Mouse (Mus musculus) ES-Bruce4 (cell line): Measurements from ENCODE around the gene Olfr606. TPM values are rescaled to one million over a fixed set of nuclear protein-coding genes. Genes with fewer than 3 reads are reported as not detected.

Source experiments
- H3K27ac ChIP-seq: 2 replicates; pipeline ENCODE4 v1.5.1; 2012; ENCODE audit warnings: low read length, inconsistent platforms; ENCODE audit not compliant: insufficient read depth
- H3K27me3 ChIP-seq: 2 replicates; pipeline ENCODE4 v1.6.1; 2012; ENCODE audit warnings: mild to moderate bottlenecking, low read length, inconsistent platforms; ENCODE audit not compliant: control insufficient read depth, poor library complexity, insufficient read depth, severe bottlenecking
- H3K36me3 ChIP-seq: 2 replicates; pipeline ENCODE4 v1.6.1; 2012; ENCODE audit warnings: inconsistent platforms, mild to moderate bottlenecking, low read length, moderate library complexity; ENCODE audit not compliant: control insufficient read depth, poor library complexity, insufficient read depth, severe bottlenecking
- H3K4me1 ChIP-seq: one replicate; pipeline ENCODE4 v1.8.1; 2011; ENCODE audit warnings: low read length; ENCODE audit not compliant: control insufficient read depth, insufficient read depth
- H3K4me3 ChIP-seq: 2 replicates; pipeline ENCODE4 v1.5.1; 2011; ENCODE audit warnings: low read depth, mild to moderate bottlenecking, low read length
- H3K9ac ChIP-seq: 2 replicates; pipeline ENCODE4 v1.6.1; 2012; ENCODE audit warnings: low read depth, mild to moderate bottlenecking, inconsistent platforms; ENCODE audit not compliant: poor library complexity, severe bottlenecking
- H3K9me3 ChIP-seq: replicated peaks from 2 replicates; pipeline ENCODE4 v1.6.1; 2012; ENCODE audit warnings: mild to moderate bottlenecking, low read length, inconsistent platforms; ENCODE audit not compliant: control insufficient read depth, poor library complexity, insufficient read depth, severe bottlenecking
- CTCF ChIP-seq: IDR thresholded peaks from one replicate; pipeline ENCODE4 v1.8.1; 2011; ENCODE audit warnings: low read depth, low read length
- EP300 ChIP-seq: IDR thresholded peaks from 2 replicates; pipeline ENCODE4 v1.6.1; 2011; ENCODE audit warnings: low read depth, low read length; ENCODE audit not compliant: insufficient read depth
- POLR2A ChIP-seq: IDR thresholded peaks from one replicate; pipeline ENCODE4 v1.8.1; 2011; ENCODE audit warnings: low read length; ENCODE audit not compliant: insufficient read depth
- polyA plus RNA-seq: library from polyadenylated mRNA; stranded (reverse); fragments of >200 nt; gene quantifications from 2 replicates; pipeline ENCODE4 v1.2.4, GENCODE M21; 2011; ENCODE audit warnings: low read depth; ENCODE audit not compliant: missing spikeins, insufficient read depth, insufficient read length

The Olfr606 gene
- polyA plus RNA-seq, 1 experiment: not detected

DNA sequence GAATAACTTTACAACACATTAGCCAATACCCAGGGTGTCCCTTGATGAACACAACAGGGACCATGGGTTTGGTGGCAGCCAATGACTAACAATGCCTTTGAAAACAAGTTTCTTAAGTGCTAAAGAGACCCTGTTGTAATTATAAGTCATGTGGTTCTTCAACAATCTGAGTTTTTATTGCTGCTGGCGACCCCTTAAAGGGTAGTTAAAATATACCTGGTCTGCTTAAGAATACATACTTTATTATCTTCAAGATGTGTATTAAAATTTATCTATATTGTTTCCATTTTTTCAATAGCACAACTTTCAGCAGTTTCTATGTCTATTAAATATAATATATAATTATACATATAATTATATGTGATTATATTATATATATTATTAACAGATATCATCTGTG is 49.1 kb downstream of the Olfr606 start, which contains the start of gene Olfr609:
TSS of gene Olfr609 (minus strand) at position 101 of the 400 bp plus-strand sequence.
- no peaks in the 10 kb centered on the region for H3K27me3 ChIP-seq
- no peaks in the 10 kb centered on the region for H3K36me3 ChIP-seq
- H3K4me1 ChIP-seq: no peaks in the 10 kb centered on the region
- H3K4me3 ChIP-seq: no peak within 1 kb of the TSS
- H3K9me3 ChIP-seq: no peaks in the 10 kb centered on the region
- TF ChIP-seq CTCF: no peak
- no peak for TF ChIP-seq POLR2A
- no peak for TF ChIP-seq EP300
- no peak within 1 kb of the TSS for H3K9ac ChIP-seq
- no peak within 1 kb of the TSS for H3K27ac ChIP-seq

Other genes starting within 250 kb of the Olfr606 start
- not detected in 2 replicates for gene Olfr593, start 237.2 kb upstream of the Olfr606 start, polyA plus RNA-seq
- not detected in 2 replicates for gene Olfr594, start 232.1 kb upstream of the Olfr606 start, polyA plus RNA-seq
- not detected in 2 replicates for gene Usp17ld, start 196.5 kb upstream of the Olfr606 start, polyA plus RNA-seq
- gene Olfr596, start 143.4 kb upstream of the Olfr606 start, polyA plus RNA-seq: not detected in 2 replicates
- gene Olfr597, start 132.7 kb upstream of the Olfr606 start, polyA plus RNA-seq: not detected in 2 replicates
- gene Olfr598, start 125.5 kb upstream of the Olfr606 start, polyA plus RNA-seq: not detected in 2 replicates
- not detected in 2 replicates for gene Olfr599, start 113.1 kb upstream of the Olfr606 start, polyA plus RNA-seq
- gene Olfr600, start 99.4 kb upstream of the Olfr606 start, polyA plus RNA-seq: not detected in 2 replicates
- gene Olfr601, start 86.4 kb upstream of the Olfr606 start, polyA plus RNA-seq: not detected in 2 replicates
- gene Olfr603, start 62.9 kb upstream of the Olfr606 start, polyA plus RNA-seq: not detected in 2 replicates
- gene Usp17lc, start 34.0 kb upstream of the Olfr606 start, polyA plus RNA-seq: not detected in 2 replicates
- gene Olfr605, start 3.6 kb upstream of the Olfr606 start, polyA plus RNA-seq: not detected in 2 replicates
- gene Olfr607, start 15.1 kb downstream of the Olfr606 start, polyA plus RNA-seq: 0.13 TPM in 1 of 2 replicates, not detected in the other
- gene Olfr608, start 20.8 kb downstream of the Olfr606 start, polyA plus RNA-seq: not detected in 2 replicates
- gene Olfr609, start 49.0 kb downstream of the Olfr606 start, polyA plus RNA-seq: not detected in 2 replicates
- not detected in 2 replicates for gene Olfr610, start 63.1 kb downstream of the Olfr606 start, polyA plus RNA-seq
- gene Olfr611, start 71.8 kb downstream of the Olfr606 start, polyA plus RNA-seq: not detected in 2 replicates
- gene Olfr612, start 93.7 kb downstream of the Olfr606 start, polyA plus RNA-seq: not detected in 2 replicates
- gene Olfr613, start 99.0 kb downstream of the Olfr606 start, polyA plus RNA-seq: not detected in 2 replicates
- gene Olfr615, start 107.0 kb downstream of the Olfr606 start, polyA plus RNA-seq: not detected in 2 replicates
- not detected in 2 replicates for gene Olfr616, start 120.1 kb downstream of the Olfr606 start, polyA plus RNA-seq
- not detected in 2 replicates for gene Olfr617, start 124.0 kb downstream of the Olfr606 start, polyA plus RNA-seq
- not detected in 2 replicates for gene Olfr618, start 141.1 kb downstream of the Olfr606 start, polyA plus RNA-seq
- not detected in 2 replicates for gene Olfr619, start 151.5 kb downstream of the Olfr606 start, polyA plus RNA-seq
- not detected in 2 replicates for gene Olfr620, start 163.5 kb downstream of the Olfr606 start, polyA plus RNA-seq
- gene Olfr622, start 193.7 kb downstream of the Olfr606 start, polyA plus RNA-seq: not detected in 2 replicates
- gene Olfr623, start 214.7 kb downstream of the Olfr606 start, polyA plus RNA-seq: not detected in 2 replicates
- 0.13 TPM in 1 of 2 replicates, not detected in the other for gene Olfr624, start 222.1 kb downstream of the Olfr606 start, polyA plus RNA-seq
- not detected in 2 replicates for gene Olfr625-ps1, start 233.7 kb downstream of the Olfr606 start, polyA plus RNA-seq